Mouse (Mus musculus): ENCODE data around the gene Sctr.

DNA sequence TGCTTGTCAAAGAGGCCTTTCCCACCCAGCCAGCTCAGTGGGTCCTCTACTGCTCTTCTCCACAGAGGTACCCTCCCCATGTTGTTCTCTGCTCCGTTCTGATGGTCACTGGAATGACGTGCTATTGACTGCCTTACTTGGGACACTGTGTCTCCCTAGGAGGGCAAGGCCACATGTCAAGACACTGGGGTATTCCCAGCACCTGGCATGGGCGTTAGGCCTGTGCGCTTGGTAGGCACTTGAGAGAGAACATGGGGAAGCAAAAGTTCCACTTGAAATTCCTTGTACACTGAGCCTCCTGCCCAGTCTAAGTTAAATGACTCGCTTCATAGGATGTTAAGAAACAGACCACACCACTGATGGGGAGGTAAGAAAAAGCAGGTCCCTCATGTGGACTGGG, 62.4 kb downstream of the Sctr start:
- TF ChIP-seq CTCF (IDR thresholded peaks at IDR 0.05; ENCODE audit: extremely low read depth, insufficient read length, insufficient replicate concordance, low read depth, low read length) (no peak), POLR2A (IDR thresholded peaks at IDR 0.05; ENCODE audit: low read depth, low read length) (no peak)
